Mouse (Mus musculus) limb, embryonic 14.5 days (tissue): ENCODE data around the gene Cc2d1a. TPM values are rescaled to one million over a fixed set of nuclear protein-coding genes. Genes with fewer than 3 reads are reported as not detected.

Experiments used
- ATAC-seq: fragments of 200-750 bp; cut with Nextera tagmentation; 2 replicates; pipeline ENCODE4 v1.8.0; 2017; ENCODE audit warnings: low read depth, moderate number of reproducible peaks, moderate TSS enrichment; ENCODE audit not compliant: low FRiP score
- DNase-seq: peaks from one replicate; pipeline ENCODE4 v3.0.0-alpha.2; 2015; ENCODE audit warnings: low spot score
- H3K27ac ChIP-seq: fragments of 300-500 bp; sonication (generic); replicated peaks from 2 replicates; pipeline ENCODE4 v1.5.1; 2014; ENCODE audit warnings: low read depth, mild to moderate bottlenecking, low read length, moderate library complexity, mixed read lengths
- H3K27me3 ChIP-seq: fragments of 300-500 bp; sonication (generic); 2 replicates; pipeline ENCODE4 v1.6.1; 2014; ENCODE audit warnings: low read length, mixed read lengths; ENCODE audit not compliant: control insufficient read depth, insufficient read depth
- H3K36me3 ChIP-seq: fragments of 300-500 bp; sonication (generic); 2 replicates; pipeline ENCODE4 v1.6.1; 2014; ENCODE audit warnings: mild to moderate bottlenecking, low read length, moderate library complexity, mixed read lengths; ENCODE audit not compliant: control insufficient read depth, insufficient read depth
- H3K4me1 ChIP-seq: fragments of 300-500 bp; sonication (generic); 2 replicates; pipeline ENCODE4 v1.6.1; 2014; ENCODE audit warnings: antibody characterized with exemption, low read length, mixed read lengths; ENCODE audit not compliant: control insufficient read depth, insufficient read depth
- H3K4me2 ChIP-seq: fragments of 300-500 bp; sonication (generic); replicated peaks from 2 replicates; pipeline ENCODE4 v1.6.1; 2014; ENCODE audit warnings: low read depth, mild to moderate bottlenecking, low read length, moderate library complexity; ENCODE audit not compliant: severe bottlenecking
- H3K4me3 ChIP-seq: fragments of 300-500 bp; sonication (generic); replicated peaks from 2 replicates; pipeline ENCODE4 v1.5.1; 2014; ENCODE audit warnings: low read length
- H3K9ac ChIP-seq: fragments of 300-500 bp; sonication (generic); 2 replicates; pipeline ENCODE4 v1.6.1; 2014; ENCODE audit warnings: mild to moderate bottlenecking, low read depth, low read length, moderate library complexity; ENCODE audit not compliant: severe bottlenecking
- H3K9me3 ChIP-seq: fragments of 300-500 bp; sonication (generic); 2 replicates; pipeline ENCODE4 v1.6.1; 2016; ENCODE audit warnings: low read length; ENCODE audit not compliant: control insufficient read depth
- POLR2A ChIP-seq: fragments of 200-500 bp; IDR thresholded peaks from 2 replicates; pipeline ENCODE4 v1.8.0; 2012; ENCODE audit warnings: inconsistent platforms, mild to moderate bottlenecking, moderate library complexity, borderline replicate concordance; ENCODE audit not compliant: insufficient read depth, insufficient read length; ENCODE audit errors: extremely low read depth
- WGBS: fragments of 180-500 bp; shearing (Covaris S2); extraction: QIAGEN DNeasy Blood & Tissue Kit; methylation state at CpG from one replicate; pipeline ENCODE4 v1.1.7; 2014; 5-methylcytosine and 5-hydroxymethylcytosine counted together
- polyA plus RNA-seq, 2 experiments: library from polyadenylated mRNA; depleted of rRNA in 1 of 2; stranded (reverse) in 1 of 2; unstranded in 1 of 2; fragments of >200 nt; fragmentation: Nextera tagmentation in 1 of 2; extraction: Ambion mirVana in 1 of 2; gene quantifications; 2 replicates each; pipeline versions ENCODE4 v1.2.1 to v1.2.3; 2012 to 2014

Cc2d1a gene
- polyA plus RNA-seq, 2 experiments = 21.6 to 30.9 TPM

DNA sequence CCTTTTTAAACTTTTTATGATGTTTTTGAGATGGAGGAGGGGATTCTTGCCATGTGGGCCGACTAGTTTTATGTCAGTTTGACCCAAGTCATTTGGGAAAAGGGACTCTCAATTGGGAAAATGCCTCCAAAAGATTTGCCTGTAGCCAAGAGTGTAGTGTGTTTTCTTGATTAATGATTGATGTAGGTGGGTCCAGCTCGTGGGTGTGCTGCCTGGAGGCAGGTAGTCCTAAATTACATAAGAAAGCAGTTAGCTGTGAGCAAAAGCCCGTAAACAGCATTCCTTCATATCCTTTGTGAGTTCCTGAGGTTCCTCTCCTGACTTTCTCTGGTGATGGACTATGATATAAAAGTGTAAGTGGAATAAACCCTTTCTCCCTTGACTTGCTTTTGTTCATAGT is 1.4 kb upstream of the Cc2d1a start:
- Histone ChIP-seq H3K27ac (no peak overlapping the region), H3K36me3 (peaks cover 4% of the 10 kb centered on the region), H3K4me3 (no peak overlapping the region), H3K4me2 (no peak overlapping the region), H3K9me3 (no peaks in the 10 kb centered on the region), H3K4me1 (peaks cover 14% of the 10 kb centered on the region), H3K27me3 (no peaks in the 10 kb centered on the region), H3K9ac (no peak overlapping the region)
- no peak for DNase-seq
- no peak for TF ChIP-seq POLR2A
- 42% methylated on average over 3 of the region's 3 CpGs for WGBS
- no peak for ATAC-seq

GRCm38 (mm10) chr8:84148531-84148850 is 755 bp upstream of the Cc2d1a start:
- Histone ChIP-seq H3K4me3 (peak overlapping the region; percentile 65; the same call in 1 of the 2 replicates), H3K27ac (no peak overlapping the region), H3K27me3 (no peaks in the 10 kb centered on the region), H3K4me2 (no peak overlapping the region), H3K9me3 (no peaks in the 10 kb centered on the region), H3K36me3 (peaks cover 10% of the 10 kb centered on the region), H3K4me1 (peaks cover 14% of the 10 kb centered on the region), H3K9ac (no peak overlapping the region)
- ATAC-seq (no peak), DNase-seq (no peak)
- 92% methylated on average over 5 of the region's 5 CpGs for WGBS
- TF ChIP-seq POLR2A = no peak

GRCm38 (mm10) chr8:84147324-84147766 is 391 bp downstream of the Cc2d1a start:
- peaks cover 22% of the 10 kb centered on the region for H3K36me3 ChIP-seq
- H3K27ac ChIP-seq = 0 out of 2 replicates have a peak overlapping the region, but pooled peaks have one; percentile 26
- H3K9me3 ChIP-seq = no peaks in the 10 kb centered on the region
- WGBS = 6% methylated on average over 14 of the region's 14 CpGs
- TF ChIP-seq POLR2A = no peak
- DNase-seq (peak; percentile 44), ATAC-seq (peak; percentile 27; the same call in 1 of the 2 replicates)
- peak overlapping the region; percentile 78 for H3K9ac ChIP-seq
- H3K4me3 ChIP-seq = peak overlapping the region; percentile 65
- H3K4me2 ChIP-seq = peak overlapping the region; percentile 83
- peaks cover 14% of the 10 kb centered on the region for H3K4me1 ChIP-seq
- no peaks in the 10 kb centered on the region for H3K27me3 ChIP-seq

DNA sequence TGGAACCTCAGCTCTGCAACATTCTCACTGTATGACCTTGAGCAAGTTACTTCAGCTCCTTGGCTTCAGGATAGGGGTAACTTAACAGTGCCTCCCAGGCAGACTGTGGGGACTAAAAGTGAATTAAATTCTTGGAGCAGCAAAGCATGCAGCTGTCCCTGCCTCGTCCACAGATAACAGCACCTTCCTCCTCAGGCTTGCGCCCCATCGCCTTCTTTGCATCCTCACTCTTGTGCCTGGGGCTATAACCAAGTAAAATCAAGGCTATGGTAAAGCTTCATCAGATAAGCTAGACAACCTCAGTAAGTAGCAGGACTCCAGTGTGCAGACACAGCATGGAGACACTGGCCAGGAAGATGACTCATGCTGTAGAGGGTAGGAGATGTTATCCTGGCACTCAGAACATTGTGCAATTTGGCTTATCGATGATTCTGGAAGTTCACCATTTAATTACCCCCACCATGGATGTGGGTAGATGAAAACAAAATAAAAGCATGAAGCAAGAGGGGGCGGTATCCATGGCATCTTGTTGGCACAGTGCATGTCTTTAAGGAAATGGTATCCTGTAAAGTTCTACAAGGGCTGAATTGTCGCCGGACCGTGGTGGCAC is 3.0 kb downstream of the Cc2d1a start:
- TF ChIP-seq POLR2A = no peak
- H3K36me3 ChIP-seq = peaks cover 48% of the 10 kb centered on the region
- no peak overlapping the region for H3K27ac ChIP-seq
- no peaks in the 10 kb centered on the region for H3K9me3 ChIP-seq
- ATAC-seq (no peak), DNase-seq (no peak)
- no peak overlapping the region for H3K9ac ChIP-seq
- WGBS = 90% methylated on average over 8 of the region's 8 CpGs
- no peaks in the 10 kb centered on the region for H3K27me3 ChIP-seq
- no peak overlapping the region for H3K4me2 ChIP-seq
- no peak overlapping the region for H3K4me3 ChIP-seq
- peaks cover 14% of the 10 kb centered on the region for H3K4me1 ChIP-seq

GRCm38 (mm10) chr8:84140838-84141237 is 6.9 kb downstream of the Cc2d1a start:
- Histone ChIP-seq H3K4me2 (no peak overlapping the region), H3K9ac (no peak overlapping the region), H3K4me3 (no peak overlapping the region), H3K36me3 (peaks cover 86% of the 10 kb centered on the region), H3K27me3 (no peaks in the 10 kb centered on the region), H3K9me3 (no peaks in the 10 kb centered on the region), H3K27ac (no peak overlapping the region), H3K4me1 (no peaks in the 10 kb centered on the region)
- 78% methylated on average over 4 of the region's 4 CpGs for WGBS
- TF ChIP-seq POLR2A = no peak
- no peak for DNase-seq
- ATAC-seq = 0 out of 2 replicates have a peak, but pooled peaks have one; percentile 8
